Mouse (Mus musculus) hindbrain, embryonic 16.5 days (tissue): ENCODE measurements at regions not wholly inside any gene's neighbourhood (a gene's known extent, or its start where the extent isn't known, plus 50 kb on each side); places are given as distances from the start of the nearest gene placed in this dataset.
A peak's percentile ranks its signal among the peaks of the same experiment; 100 is the strongest.

Experiments used
- ATAC-seq: fragments of 200-750 bp; cut with Nextera tagmentation; 2 replicates; pipeline ENCODE4 v1.8.0; 2017; ENCODE audit warnings: moderate TSS enrichment, moderate library complexity
- H3K27ac ChIP-seq: fragments of 300-500 bp; sonication (generic); 2 replicates; pipeline ENCODE4 v1.5.1; 2014; ENCODE audit warnings: low read depth, mild to moderate bottlenecking, control low read depth, low read length, moderate library complexity
- H3K27me3 ChIP-seq: fragments of 300-500 bp; sonication (generic); replicated peaks from 2 replicates; pipeline ENCODE4 v1.6.1; 2014; ENCODE audit warnings: low read length; ENCODE audit not compliant: control insufficient read depth, insufficient read depth
- H3K36me3 ChIP-seq: fragments of 300-500 bp; sonication (generic); 2 replicates; pipeline ENCODE4 v1.6.1; 2014; ENCODE audit warnings: mild to moderate bottlenecking, low read length, moderate library complexity, mixed read lengths; ENCODE audit not compliant: control insufficient read depth, insufficient read depth
- H3K4me1 ChIP-seq: fragments of 300-500 bp; sonication (generic); 2 replicates; pipeline ENCODE4 v1.6.1; 2014; ENCODE audit warnings: low read depth, low read length; ENCODE audit not compliant: control insufficient read depth, insufficient read depth
- H3K4me2 ChIP-seq: fragments of 300-500 bp; sonication (generic); 2 replicates; pipeline ENCODE4 v1.6.1; 2014; ENCODE audit warnings: mild to moderate bottlenecking, low read length, control low read depth, moderate library complexity
- H3K4me3 ChIP-seq: fragments of 300-500 bp; sonication (generic); 2 replicates; pipeline ENCODE4 v1.5.1; 2014; ENCODE audit warnings: mild to moderate bottlenecking, low read length, control low read depth, moderate library complexity
- H3K9ac ChIP-seq: fragments of 300-500 bp; sonication (generic); 2 replicates; pipeline ENCODE4 v1.6.1; 2014; ENCODE audit warnings: low read depth, mild to moderate bottlenecking, control low read depth, low read length, moderate library complexity
- H3K9me3 ChIP-seq: fragments of 300-500 bp; sonication (generic); 2 replicates; pipeline ENCODE4 v1.6.1; 2014; ENCODE audit warnings: mild to moderate bottlenecking, low read length, moderate library complexity; ENCODE audit not compliant: control insufficient read depth
- WGBS: fragments of 180-500 bp; shearing (Covaris S2); extraction: QIAGEN DNeasy Blood & Tissue Kit; methylation state at CpG from one replicate; pipeline ENCODE4 v1.1.7; 2014; 5-methylcytosine and 5-hydroxymethylcytosine counted together

- peak overlapping the region; percentile 16; the same call in 1 of the 2 replicates for H3K4me2 ChIP-seq
- ATAC-seq: peak; percentile 89
- no peaks in the 10 kb centered on the region for H3K27me3 ChIP-seq
- H3K9me3 ChIP-seq: no peaks in the 10 kb centered on the region
- WGBS: 42% methylated on average over 12 of the region's 12 CpGs
- peaks cover 17% of the 10 kb centered on the region for H3K4me1 ChIP-seq
- no peak overlapping the region for H3K4me3 ChIP-seq
- H3K27ac ChIP-seq: peak overlapping the region; percentile 91
- H3K36me3 ChIP-seq: no peaks in the 10 kb centered on the region
- peak overlapping the region; percentile 47 for H3K9ac ChIP-seq
Measured at GRCm38 (mm10) chr14:24586982-24587672, 100.2 kb downstream of the Rps24 start.

- 42% methylated on average over 3 of the region's 3 CpGs for WGBS
- no peak overlapping the region for H3K9ac ChIP-seq
- peaks cover 17% of the 10 kb centered on the region for H3K4me1 ChIP-seq
- no peaks in the 10 kb centered on the region for H3K9me3 ChIP-seq
- ATAC-seq: no peak
- H3K4me3 ChIP-seq: no peak overlapping the region
- peak overlapping the region; percentile 91 for H3K27ac ChIP-seq
- H3K36me3 ChIP-seq: no peaks in the 10 kb centered on the region
- H3K27me3 ChIP-seq: no peaks in the 10 kb centered on the region
- H3K4me2 ChIP-seq: no peak overlapping the region
Measured at GRCm38 (mm10) chr14:24588041-24588440, 101.1 kb downstream of the Rps24 start.

GRCm38 (mm10) chr14:24606444-24607173 lies 119.7 kb downstream of the Rps24 start:
- H3K27me3 ChIP-seq: no peaks in the 10 kb centered on the region
- no peak overlapping the region for H3K4me2 ChIP-seq
- peaks cover 11% of the 10 kb centered on the region for H3K4me1 ChIP-seq
- no peak overlapping the region; the same call in 1 of the 2 replicates for H3K27ac ChIP-seq
- H3K36me3 ChIP-seq: no peaks in the 10 kb centered on the region
- peak; percentile 62 for ATAC-seq
- H3K9me3 ChIP-seq: no peaks in the 10 kb centered on the region
- WGBS: 12% methylated on average over 14 of the region's 14 CpGs
- H3K4me3 ChIP-seq: no peak overlapping the region
- no peak overlapping the region for H3K9ac ChIP-seq

- Histone ChIP-seq H3K27ac (no peak overlapping the region), H3K36me3 (no peaks in the 10 kb centered on the region), H3K4me3 (no peak overlapping the region), H3K4me1 (peaks cover 8% of the 10 kb centered on the region), H3K4me2 (no peak overlapping the region), H3K9ac (no peak overlapping the region), H3K9me3 (no peaks in the 10 kb centered on the region), H3K27me3 (no peaks in the 10 kb centered on the region)
- 71% methylated on average over 1 of the region's 1 CpGs for WGBS
- ATAC-seq: no peak
Measured at GRCm38 (mm10) chr14:24608356-24608755, 121.4 kb downstream of the Rps24 start.

- H3K4me3 ChIP-seq: no peak overlapping the region
- no peaks in the 10 kb centered on the region for H3K27me3 ChIP-seq
- H3K36me3 ChIP-seq: no peaks in the 10 kb centered on the region
- no peaks in the 10 kb centered on the region for H3K9me3 ChIP-seq
- H3K9ac ChIP-seq: no peak overlapping the region
- ATAC-seq: no peak
- WGBS: 50% methylated on average over 4 of the region's 4 CpGs
- peak overlapping the region; percentile 21; the same call in 1 of the 2 replicates for H3K27ac ChIP-seq
- H3K4me1 ChIP-seq: peaks cover 17% of the 10 kb centered on the region
- no peak overlapping the region for H3K4me2 ChIP-seq
Measured at GRCm38 (mm10) chr14:24612254-24612995, 125.5 kb downstream of the Rps24 start.

- 53% methylated on average over 3 of the region's 3 CpGs for WGBS
- no peak overlapping the region for H3K4me3 ChIP-seq
- no peaks in the 10 kb centered on the region for H3K27me3 ChIP-seq
- ATAC-seq: no peak
- H3K9me3 ChIP-seq: no peaks in the 10 kb centered on the region
- no peak overlapping the region for H3K9ac ChIP-seq
- no peaks in the 10 kb centered on the region for H3K36me3 ChIP-seq
- H3K4me2 ChIP-seq: no peak overlapping the region
- peak overlapping the region; percentile 95 for H3K27ac ChIP-seq
- H3K4me1 ChIP-seq: peaks cover 35% of the 10 kb centered on the region
Measured at GRCm38 (mm10) chr14:24615776-24616175, 128.9 kb downstream of the Rps24 start.

GRCm38 (mm10) chr14:24616306-24617125 lies 129.6 kb downstream of the Rps24 start:
- Histone ChIP-seq H3K27me3 (no peaks in the 10 kb centered on the region), H3K4me1 (peaks cover 35% of the 10 kb centered on the region), H3K9ac (peak overlapping the region; percentile 38; the same call in 1 of the 2 replicates), H3K36me3 (no peaks in the 10 kb centered on the region), H3K4me3 (no peak overlapping the region), H3K9me3 (no peaks in the 10 kb centered on the region), H3K27ac (peak overlapping the region; percentile 95), H3K4me2 (peak overlapping the region; percentile 14; the same call in 1 of the 2 replicates)
- ATAC-seq: no peak
- 11% methylated on average over 10 of the region's 10 CpGs for WGBS

- Histone ChIP-seq H3K27me3 (no peaks in the 10 kb centered on the region), H3K36me3 (no peaks in the 10 kb centered on the region), H3K4me1 (peaks cover 35% of the 10 kb centered on the region), H3K27ac (peak overlapping the region; percentile 95), H3K9me3 (no peaks in the 10 kb centered on the region), H3K9ac (peak overlapping the region; percentile 47), H3K4me2 (peak overlapping the region; percentile 14; the same call in 1 of the 2 replicates), H3K4me3 (no peak overlapping the region)
- ATAC-seq: peak; percentile 7; the same call in 1 of the 2 replicates
- WGBS: 10% methylated on average over 3 of the region's 3 CpGs
Measured at GRCm38 (mm10) chr14:24617126-24617375, 130.1 kb downstream of the Rps24 start.
